Mouse (Mus musculus): ENCODE measurements around the gene Grin2b.

The Grin2b gene

DNA sequence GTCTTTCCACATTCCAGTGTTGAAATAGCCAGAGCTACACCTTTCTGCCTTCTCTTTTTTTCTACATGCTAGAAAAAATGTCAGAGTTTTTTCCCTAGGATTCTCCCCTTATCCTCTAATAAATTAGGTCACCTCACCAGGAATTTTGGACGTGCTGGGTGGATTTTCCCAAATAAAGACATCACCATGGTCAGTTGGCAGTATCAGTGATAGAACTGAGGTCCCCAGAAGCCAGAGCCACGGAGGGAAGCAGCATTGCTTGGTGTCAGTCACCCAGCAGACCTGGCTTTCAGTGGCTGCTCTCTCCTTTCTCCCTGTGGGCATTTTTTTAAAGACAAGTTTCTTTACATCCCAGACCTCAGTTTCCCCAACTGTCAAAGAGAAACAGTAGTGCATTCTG, 68.1 kb downstream of the Grin2b start:
- in situ Hi-C loops (cut with MboI; ENCODE audit: unreplicated experiment in 2 of 2): no loop called here

DNA sequence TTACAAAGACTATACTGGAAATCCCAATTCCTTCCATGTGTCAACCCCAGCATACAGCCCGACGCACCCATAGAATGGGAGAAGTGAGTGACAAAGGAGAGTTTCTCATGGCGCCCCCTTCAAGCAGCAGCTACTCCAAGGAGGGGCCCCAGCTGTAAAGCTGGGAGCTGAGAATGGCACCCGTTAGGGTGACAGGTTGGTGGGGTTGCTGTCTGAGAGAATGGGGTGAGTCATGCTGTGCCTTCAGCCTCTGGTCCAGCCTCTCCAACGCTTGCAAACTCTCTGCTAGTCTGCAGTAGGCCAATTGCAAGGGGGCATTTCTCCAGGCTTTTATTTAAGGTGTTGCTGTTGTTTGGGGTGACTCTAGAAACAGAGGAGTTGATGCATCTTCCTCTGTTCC, 73.1 kb downstream of the Grin2b start:
- in situ Hi-C loops (cut with MboI; ENCODE audit: unreplicated experiment in 2 of 2): no loop called here

DNA sequence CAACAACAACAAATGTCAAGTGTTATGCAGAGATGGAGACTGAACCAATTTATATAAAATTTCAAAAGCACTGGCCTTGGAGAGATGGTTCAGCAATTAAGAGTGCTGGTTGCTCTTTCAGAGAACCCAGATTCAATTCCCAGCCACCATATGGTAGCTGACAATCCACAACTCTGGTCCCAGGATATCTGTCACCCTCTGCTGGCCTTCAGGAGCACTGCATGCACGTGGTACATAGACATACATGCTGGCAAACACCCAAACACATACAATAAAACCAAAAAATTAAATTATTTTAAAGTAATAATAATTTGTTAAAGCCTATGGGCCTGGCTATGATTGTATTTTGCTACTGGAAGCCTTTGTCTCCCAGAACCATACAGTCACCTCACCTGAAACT, 77.0 kb downstream of the Grin2b start:
- in situ Hi-C loops (cut with MboI; ENCODE audit: unreplicated experiment in 2 of 2): loop anchor here in 1 of 2 experiments (25.0 kb wide), 1 partner anchor 1009 kb away; no protein-coding TSS in a partner anchor

DNA sequence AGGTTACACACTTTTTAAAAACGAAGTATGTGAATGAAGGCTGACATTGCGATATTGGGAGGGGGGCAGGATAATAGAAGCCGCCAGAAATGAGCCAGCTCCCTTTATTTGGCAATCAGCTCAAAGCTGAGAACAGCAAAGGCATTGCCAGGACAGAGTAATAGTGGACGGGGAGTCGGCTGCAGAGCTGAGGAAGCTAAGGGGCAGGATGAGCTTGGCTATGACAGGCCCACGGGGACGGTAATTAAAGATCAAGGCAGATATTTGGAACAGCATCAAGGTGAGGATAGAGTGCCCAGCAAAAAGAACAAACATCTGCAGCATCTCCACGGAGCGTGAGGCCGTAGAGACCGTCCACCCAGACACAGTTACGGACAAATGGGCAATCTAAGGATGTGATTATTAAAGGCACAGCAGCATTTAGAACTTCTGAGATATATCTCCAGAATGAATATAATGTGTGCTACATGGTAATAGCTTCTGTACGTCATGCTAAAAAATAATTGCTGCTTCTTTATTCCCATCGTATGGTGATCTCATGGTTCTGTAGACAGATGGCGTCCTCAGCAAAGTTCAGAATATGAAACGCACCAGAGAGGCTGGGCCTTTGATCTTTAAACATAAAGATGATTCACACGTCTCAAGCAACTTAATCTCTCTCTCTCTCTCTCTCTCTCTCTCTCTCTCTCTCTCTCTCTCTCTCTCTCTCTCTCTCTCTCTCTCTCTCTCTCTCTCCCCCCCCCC, 93.1 kb downstream of the Grin2b start:
- in situ Hi-C loops (cut with MboI; ENCODE audit: unreplicated experiment in 2 of 2): loop anchor here in 1 of 2 experiments (25.0 kb wide), 1 partner anchor 993 kb away; no protein-coding TSS in a partner anchor

DNA sequence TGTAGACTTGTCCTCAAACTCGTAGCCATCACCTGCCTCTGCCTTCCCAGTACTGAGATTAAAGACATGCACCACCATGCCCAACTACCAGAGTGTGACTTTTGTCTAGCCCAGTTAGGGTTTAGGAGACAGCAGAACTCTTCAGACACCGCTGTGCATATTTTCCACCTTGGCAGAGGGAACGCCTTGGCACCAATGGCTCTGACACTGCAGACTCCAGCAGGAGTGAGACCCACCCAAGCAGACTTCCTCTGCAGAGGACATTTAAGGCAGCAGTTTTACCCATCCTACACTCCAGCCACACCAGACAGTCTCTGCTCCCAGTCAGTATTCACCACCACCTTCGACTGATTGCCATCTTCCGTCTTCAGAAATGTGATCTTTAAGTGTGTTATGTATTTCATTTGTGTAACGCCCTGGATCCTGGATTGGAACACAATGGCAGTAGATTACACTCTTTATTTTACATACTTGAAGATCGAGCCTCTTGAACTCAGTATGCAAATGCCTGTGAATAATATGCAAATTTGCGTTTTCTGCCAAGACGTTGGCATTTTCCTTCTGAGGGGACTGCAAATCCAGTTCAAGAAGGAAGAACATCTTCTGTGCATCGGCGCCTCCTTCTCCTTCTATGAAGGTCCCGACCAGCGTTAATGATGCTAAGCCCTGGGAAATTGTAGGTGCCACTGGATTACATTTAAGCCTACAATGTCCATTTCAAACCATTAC, 100.8 kb downstream of the Grin2b start:
- in situ Hi-C loops (cut with MboI; ENCODE audit: unreplicated experiment in 2 of 2): no loop called here

DNA sequence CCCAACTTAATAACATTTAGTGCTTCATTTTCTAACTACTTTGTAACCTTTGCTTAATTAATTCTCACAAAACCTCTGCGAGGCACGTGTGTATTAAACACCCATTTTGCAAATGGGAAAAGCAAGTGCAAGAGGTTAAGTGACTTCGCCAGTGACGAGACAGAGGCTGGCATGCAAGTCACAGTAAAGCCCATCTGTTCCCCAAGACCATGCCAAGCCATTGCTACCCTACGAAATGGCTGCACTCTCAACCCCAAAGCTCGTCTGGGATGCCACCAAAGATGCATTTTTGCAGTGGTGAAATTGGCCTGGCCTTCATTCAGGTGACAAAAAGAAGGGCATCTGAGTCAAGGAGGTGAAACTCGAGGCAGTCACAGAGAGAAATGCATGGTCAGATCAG, 103.2 kb downstream of the Grin2b start:
- in situ Hi-C loops (cut with MboI; ENCODE audit: unreplicated experiment in 2 of 2): no loop called here

DNA sequence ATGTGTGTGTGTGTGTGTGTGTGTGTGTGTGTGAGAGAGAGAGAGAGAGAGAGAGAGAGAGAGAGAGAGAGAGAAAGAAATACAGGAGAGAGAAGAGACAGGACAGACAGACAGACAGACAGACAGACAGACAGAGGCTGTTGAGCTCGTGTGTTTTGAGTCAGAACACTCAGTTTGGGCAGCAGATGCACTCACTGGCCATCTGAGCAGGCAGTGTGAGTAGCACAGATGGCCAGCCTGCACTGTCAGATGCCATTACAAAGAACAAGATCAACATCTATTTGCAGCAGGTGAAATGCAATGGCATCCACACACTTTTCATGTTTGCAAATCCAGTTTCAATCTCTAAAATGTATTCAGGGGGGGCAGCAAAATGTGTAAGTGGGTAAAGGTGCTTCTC, 120.0 kb downstream of the Grin2b start:
- in situ Hi-C loops (cut with MboI; ENCODE audit: unreplicated experiment in 2 of 2): no loop called here

DNA sequence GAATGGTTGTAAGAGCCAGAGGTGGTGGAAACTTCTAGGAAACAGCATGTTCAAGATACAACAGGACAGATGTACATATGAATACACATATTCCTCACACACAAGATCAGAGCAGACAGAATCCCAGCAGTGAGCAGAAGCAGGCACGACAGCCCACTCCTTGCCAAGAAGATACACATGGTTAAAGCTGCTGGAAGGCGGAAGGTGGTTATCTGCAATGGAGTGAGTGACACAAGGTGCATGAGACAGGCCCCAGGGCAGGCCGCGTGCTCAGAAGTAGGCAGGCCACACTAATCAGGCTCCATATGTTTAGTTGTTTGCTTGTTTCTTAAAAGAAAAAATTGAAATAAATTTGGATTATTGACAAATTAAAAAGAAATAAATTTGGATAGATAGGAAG, 123.0 kb downstream of the Grin2b start:
- in situ Hi-C loops (cut with MboI; ENCODE audit: unreplicated experiment in 2 of 2): no loop called here

DNA sequence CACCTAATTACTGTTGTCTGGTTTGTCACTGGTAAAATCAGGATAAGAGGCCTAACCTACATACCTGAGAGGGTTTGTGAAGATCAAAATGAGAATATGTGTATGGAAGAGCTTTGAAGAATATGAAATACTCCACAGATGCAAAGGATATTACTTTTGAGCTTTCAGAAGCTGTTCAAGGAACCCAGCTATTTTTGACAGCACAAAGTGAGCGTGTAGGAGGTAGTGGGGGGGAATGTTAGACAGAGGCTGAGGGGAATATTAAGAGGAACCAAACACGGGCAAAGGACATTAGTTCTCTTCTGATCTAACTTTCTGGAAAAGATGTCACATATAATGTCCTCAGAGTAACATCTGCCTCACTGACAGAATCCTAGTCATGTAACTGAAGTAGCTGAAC, 125.2 kb downstream of the Grin2b start:
- in situ Hi-C loops (cut with MboI; ENCODE audit: unreplicated experiment in 2 of 2): no loop called here

DNA sequence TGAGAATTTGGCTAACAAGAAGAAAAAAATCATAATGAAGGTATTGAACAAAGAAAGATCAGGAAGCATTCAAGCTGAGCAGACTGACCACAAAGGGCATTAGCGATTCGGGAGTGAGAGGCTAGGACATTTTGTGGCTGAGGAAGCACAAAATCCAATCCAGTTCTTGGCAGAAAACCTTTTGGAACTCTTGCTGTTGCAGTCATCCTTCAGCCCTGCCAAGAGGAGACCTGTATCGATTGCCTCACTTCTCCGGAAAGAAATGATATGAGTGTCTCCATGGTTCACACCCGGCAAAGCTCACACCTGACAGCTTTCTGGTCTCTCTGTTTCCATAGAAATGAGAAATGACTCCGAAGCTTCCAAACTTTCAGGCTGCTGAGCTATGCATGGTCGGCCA, 127.2 kb downstream of the Grin2b start:
- in situ Hi-C loops (cut with MboI; ENCODE audit: unreplicated experiment in 2 of 2): no loop called here

DNA sequence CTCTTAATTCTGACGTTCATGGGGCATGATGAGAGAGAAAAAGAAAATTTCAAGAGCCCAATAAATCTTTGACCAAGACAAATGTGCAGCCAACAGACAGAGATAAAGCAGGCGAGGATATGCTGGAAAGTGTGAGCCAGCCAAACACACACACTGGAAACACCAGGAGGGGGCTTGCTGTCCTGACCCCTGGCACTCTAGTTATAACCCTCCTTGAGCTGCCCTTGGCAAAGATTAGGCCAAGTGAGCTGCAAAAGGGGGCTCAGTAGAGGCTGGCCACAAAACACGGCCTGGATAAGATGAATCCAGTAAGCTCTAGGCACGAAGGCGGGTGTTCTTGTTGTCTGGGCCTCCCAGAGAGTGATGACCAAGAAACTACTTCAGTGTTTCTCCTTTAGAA, 128.8 kb downstream of the Grin2b start:
- in situ Hi-C loops (cut with MboI; ENCODE audit: unreplicated experiment in 2 of 2): no loop called here

DNA sequence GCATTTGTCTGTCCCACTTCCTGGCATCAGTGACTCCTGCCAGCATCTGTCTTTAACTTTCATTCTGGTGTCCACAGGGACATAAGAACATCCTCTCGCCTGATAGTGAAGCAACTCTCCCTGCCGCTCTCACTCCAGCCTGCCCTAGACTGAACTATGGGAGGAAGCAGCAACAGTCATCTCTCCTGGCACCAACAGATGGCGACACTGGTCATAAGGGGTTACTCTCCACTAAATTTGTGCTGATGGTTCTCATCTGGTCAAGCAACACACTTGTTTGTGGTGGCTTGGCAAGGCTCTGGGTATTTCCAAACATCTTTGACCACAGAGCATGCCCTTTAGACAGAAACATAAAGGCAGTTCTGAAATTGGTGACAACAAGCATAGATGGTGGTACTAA, 130.9 kb downstream of the Grin2b start:
- in situ Hi-C loops (cut with MboI; ENCODE audit: unreplicated experiment in 2 of 2): no loop called here

DNA sequence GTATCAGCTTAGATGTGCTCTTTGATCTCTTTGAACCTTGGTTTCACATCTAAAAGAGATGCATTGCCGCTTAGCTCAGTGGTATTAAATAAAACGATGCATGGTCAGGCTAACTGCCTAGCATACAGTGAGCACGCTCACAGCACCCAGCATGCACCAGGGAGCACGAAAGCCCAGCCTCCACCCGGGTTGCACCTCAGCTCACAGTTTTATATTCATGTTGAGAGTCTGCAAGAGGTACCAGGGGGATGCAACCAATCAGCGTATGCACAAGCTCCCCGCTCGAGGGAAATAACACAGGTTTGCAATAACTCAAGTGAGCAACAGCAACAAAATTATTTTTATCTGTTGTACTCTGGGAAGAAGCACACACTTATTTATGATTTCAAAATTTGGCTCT, 131.5 kb downstream of the Grin2b start:
- in situ Hi-C loops (cut with MboI; ENCODE audit: unreplicated experiment in 2 of 2): no loop called here

DNA sequence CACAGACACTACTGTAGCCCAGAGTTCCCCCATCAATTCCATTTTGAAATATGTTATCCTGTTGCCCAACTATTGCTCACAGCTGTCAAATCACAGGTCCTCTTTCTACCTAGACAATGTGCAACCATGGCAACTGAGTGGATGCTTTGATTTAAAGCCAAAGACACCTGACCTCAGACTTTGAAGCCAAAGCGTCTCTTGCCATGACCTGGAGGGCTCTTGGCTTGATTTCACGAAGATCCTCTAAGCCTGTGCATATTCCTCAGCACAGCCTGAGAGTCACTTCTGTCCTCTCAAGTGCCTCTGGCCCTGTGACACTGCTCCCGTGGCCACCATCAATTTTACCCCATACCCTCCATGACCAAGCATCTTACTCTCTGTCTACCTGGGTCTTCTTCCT, 132.4 kb downstream of the Grin2b start:
- in situ Hi-C loops (cut with MboI; ENCODE audit: unreplicated experiment in 2 of 2): no loop called here

DNA sequence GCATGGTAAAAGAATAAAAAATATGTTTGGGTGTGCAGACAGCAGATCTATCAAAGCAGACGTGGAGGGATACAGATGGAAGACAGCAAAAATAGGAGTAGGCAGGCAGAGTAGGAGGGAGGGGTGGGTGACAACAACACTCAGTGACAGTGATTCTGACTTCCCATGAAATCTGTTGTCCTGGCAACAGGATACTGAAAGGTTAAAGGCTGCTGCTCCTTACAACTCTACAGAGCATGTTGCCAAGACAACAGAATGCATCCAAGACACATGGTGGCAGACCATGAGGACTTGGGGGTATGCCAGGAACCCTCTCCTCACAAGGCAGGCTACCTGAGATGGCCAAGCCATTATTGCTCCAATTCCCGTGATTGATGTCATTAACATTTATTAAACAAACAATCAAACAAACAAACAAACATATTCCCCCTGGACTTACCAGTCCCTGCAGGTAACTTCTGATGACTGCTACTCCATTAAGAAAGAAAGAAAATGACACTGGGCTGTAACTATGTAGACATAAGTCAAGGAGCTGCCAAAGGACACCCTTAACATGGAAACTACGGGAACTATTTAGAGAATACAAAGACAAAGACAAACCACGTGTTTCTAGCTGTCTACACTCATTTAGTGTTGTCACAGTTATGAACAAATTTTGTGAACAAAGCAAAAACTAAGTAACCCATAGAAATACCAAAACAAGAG, 143.9 kb downstream of the Grin2b start:
- in situ Hi-C loops (cut with MboI; ENCODE audit: unreplicated experiment in 2 of 2): no loop called here

DNA sequence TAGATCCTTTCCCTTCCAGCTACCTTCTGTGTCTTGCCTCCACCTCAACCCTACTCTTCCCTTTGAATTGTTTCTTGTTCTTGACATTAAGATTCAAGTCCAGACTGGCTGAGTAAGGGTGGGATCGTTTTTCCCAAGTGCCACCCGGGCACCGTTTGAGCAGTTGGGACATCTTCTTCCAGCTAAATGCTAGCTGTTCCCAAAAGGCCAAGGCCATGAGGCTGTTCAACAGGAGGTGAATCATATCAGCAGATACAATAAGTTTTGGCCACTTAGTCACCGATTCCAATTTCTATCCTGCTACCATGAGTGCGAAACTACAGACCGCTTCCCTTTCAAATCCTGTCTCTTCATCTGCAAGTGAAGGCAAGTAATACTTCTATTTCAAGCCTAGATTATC, 146.4 kb downstream of the Grin2b start:
- in situ Hi-C loops (cut with MboI; ENCODE audit: unreplicated experiment in 2 of 2): no loop called here

DNA sequence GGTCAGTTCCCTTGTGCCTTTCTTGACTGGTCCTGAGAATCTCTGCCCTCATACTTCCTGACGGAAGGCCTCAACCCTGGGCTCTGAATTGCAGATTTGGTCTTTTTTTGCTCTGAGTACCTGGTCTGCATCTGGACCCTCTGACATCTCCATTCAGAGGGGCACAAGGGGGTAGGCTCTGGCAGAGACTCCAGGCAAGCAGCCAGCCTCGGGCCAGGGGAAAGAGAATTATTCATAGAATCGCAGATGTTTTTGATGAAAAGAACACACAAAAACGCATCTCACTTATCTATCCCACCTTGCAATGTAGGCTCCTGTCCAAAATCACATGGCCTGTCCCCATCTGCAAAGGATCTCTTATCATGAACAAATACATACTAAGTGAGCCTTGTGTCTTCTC, 147.5 kb downstream of the Grin2b start:
- in situ Hi-C loops (cut with MboI; ENCODE audit: unreplicated experiment in 2 of 2): no loop called here

DNA sequence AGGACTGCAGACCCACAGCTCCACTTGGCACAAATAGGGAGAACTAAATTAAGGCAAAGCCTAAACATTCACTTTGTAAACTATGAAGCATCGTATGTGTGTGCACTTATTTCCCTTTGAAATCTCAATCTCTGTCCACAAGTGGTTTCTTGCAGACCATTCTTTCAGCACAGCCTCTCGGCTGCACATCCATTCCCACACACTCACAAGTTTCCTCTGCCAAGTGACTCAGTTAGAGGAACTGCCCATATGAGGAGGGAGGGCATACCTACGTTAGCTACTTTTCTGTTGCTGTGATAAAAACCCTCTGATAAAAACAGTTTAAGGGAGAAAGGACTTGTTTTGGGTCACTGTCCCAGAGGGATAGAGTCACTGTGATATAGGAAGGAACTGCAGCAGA, 152.9 kb downstream of the Grin2b start:
- in situ Hi-C loops (cut with MboI; ENCODE audit: unreplicated experiment in 2 of 2): no loop called here

DNA sequence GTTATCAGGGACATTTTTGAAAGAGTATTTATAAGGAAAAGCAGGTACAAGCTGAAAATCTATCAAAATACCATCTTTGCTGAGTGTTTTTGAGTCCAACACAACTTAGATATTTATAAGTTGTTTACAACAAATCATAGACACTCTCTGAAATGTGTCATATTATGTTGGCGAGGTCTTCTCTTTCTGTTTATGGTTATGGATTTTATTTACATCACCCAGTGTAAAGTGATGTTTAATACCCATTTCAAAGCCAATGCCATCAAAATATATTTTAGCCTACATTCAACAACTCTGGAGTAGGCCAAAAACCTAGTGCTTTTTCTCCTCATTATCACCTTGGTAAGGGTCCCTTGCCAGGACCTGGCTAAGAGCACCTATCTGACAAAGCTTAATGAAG, 154.3 kb downstream of the Grin2b start:
- in situ Hi-C loops (cut with MboI; ENCODE audit: unreplicated experiment in 2 of 2): no loop called here

DNA sequence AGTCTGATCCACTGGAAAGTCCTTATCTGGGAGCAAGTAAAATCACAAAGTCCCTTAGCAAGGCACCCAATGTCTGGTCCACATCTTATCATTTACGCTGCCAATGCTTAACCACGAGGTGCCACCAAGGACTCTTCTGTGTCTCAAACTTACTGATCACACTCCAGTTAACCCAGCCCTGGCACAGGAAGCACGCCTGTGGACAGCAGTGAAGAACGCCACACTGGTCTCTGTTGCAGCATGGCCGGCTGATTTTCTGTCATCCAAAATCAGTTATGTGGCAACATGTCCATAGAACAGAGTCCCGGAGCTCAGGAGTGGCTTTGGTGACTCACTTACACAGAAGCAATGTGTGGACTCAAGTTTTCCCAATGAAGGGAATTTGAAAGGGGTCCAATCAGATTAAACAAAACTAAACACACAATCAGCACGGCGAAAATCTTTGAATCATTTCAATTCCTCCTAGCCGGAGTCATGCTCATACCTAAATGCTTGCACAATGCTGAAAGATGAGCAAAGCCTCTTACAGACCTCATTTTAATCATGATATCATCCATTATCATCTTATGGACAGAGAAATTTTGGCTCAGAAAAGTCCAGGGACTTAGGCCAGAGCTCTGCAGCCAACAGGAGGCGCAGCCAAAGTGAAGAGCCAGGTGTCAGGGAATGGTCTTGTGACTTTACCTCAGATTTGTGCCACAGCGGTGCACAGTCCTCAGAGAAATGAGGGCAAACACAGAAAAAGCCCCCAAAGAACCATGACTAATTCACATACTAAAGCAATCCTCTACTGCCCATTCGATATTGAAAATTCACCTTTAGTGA, 159.5 kb downstream of the Grin2b start:
- in situ Hi-C loops (cut with MboI; ENCODE audit: unreplicated experiment in 2 of 2): no loop called here

DNA sequence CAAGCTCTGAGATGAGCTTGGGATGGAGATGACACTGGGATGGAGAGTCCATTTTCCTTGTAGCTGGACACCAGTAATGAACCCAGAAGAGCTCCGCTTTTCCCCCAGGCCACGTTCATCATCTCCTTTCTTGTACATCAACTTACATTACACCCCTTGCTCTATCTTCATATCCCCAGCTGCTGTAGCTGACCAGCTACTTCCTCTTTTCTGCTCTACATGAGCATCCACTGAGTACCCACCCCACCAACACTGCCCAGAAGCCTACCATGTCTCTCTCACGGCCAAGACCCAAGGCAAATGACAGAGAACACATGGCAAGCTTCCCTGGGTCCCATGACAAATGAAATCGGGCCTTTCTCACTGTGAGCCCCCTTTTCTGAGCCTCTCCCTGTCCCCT, 161.8 kb downstream of the Grin2b start:
- in situ Hi-C loops (cut with MboI; ENCODE audit: unreplicated experiment in 2 of 2): no loop called here
